Mouse (Mus musculus) WW6 (cell line): Measurements from ENCODE around the gene Tmem63a.
"Not testable (repeated sequence)": the region's sequence is repeated elsewhere in the genome, so short reads cannot be mapped to it uniquely, and the experiment has no call there.

Experiments used
- DNase-seq: peaks from one replicate; pipeline ENCODE4 v3.0.0-alpha.2; 2013; ENCODE audit warnings: low read depth, low spot score

Tmem63a gene

DNA sequence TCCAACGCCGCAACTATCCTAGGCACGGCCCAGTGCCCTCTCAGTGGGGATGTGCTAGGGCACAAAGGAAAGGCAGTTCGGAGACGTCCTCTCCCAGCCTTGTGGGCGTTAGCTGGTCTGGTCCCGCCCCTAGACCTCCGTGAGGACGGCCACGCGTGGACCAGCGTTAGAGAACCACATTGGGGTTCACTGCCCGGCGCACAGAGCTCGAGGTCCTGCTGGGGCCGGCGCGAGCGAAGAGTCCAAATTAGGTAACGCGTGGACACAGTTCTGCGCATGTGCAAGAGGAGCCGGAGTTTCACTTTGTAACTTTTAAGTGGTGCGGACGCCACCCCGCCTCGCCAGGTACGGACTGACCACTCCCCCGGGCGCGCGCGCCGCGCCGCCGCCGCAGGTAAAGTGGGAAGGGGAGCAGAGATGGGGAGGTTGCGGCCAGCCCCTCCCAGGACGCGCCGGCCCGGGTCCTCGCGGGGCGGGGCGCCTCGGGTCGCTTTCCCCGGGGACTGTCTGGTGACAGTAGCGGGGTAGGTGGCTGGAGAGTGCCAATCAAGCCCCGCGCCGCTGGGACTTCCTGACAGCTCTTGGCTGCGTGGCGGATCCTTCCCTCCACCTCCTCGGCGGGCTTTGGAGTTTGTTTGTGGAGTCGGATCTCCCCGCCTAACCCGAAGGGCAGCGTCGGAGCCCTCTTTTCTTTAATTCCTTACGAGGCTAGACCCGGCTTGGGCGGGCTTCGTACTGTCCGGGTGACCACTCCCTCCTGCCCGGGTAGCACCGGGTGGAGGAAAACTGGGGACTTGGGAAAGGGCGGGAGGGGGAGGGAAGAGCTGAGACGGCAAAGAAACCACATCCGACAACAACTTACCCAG lies at the start of gene Tmem63a:
Tmem63a (plus strand) TSS at position 179 of the 866 bp plus-strand sequence.
- no peak for DNase-seq

GRCm38 (mm10) chr1:180892808-180893207 lies 49.3 kb upstream of the Tmem63a start, which contains the start of gene Lefty2:
Gene Lefty2 (plus strand): TSS chr1:180893108.
- no peak for DNase-seq

GRCm38 (mm10) chr1:180894088-180894987 lies 47.8 kb upstream of the Tmem63a start:
- DNase-seq = not testable (repeated sequence)

DNA sequence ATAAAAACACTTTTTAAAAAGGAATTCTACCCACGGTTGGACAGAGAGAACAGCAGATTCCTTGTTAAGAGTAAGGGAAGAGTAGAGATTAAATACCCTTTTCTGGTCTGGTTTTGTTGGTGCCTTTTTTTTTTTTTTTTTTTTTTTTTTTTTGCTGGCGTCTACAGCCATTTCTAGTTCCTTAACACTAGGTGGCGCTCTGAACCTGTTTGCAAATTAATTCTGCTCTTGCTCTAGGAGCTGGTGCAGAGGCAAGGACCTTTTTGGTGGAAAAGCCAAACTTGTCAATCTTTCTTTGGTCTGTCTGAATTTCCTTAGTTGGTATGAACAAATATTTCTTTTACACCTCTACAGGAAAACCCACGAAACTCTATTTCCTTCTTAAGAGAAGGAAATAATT lies 41.0 kb upstream of the Tmem63a start:
- no peak for DNase-seq

GRCm38 (mm10) chr1:180902915-180903314 lies 39.2 kb upstream of the Tmem63a start:
- no peak for DNase-seq

GRCm38 (mm10) chr1:180903666-180904038 lies 38.5 kb upstream of the Tmem63a start:
- no peak for DNase-seq

GRCm38 (mm10) chr1:180904039-180904814 lies 37.9 kb upstream of the Tmem63a start, which contains the start of gene Pycr2:
Gene Pycr2 (plus strand): TSS chr1:180904293.
- DNase-seq = peak; percentile 87

- DNase-seq = no peak
Measured at GRCm38 (mm10) chr1:180904815-180905080, 37.4 kb upstream of the Tmem63a start.

DNA sequence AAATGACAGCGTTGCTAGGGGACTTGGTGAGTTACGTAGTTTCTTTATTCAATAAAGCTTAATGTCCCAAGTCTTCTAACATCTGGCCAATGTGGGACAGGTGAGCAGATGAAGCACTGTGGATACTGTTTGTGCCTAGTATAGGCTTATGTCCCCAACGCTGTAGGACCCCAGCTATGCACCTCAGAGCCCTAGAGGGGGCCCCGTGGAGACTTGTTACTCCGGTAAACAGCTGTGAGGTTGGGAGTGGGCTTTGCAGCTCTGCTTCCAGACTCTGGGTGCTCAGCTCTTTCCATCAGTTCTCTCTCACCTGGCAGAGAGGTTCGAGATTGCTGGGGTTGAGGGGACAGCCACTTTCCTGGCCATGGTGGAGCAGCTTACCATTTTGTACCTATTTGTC lies 36.8 kb upstream of the Tmem63a start:
- no peak for DNase-seq

- no peak for DNase-seq
Measured at GRCm38 (mm10) chr1:180905876-180906275, 36.3 kb upstream of the Tmem63a start.

DNA sequence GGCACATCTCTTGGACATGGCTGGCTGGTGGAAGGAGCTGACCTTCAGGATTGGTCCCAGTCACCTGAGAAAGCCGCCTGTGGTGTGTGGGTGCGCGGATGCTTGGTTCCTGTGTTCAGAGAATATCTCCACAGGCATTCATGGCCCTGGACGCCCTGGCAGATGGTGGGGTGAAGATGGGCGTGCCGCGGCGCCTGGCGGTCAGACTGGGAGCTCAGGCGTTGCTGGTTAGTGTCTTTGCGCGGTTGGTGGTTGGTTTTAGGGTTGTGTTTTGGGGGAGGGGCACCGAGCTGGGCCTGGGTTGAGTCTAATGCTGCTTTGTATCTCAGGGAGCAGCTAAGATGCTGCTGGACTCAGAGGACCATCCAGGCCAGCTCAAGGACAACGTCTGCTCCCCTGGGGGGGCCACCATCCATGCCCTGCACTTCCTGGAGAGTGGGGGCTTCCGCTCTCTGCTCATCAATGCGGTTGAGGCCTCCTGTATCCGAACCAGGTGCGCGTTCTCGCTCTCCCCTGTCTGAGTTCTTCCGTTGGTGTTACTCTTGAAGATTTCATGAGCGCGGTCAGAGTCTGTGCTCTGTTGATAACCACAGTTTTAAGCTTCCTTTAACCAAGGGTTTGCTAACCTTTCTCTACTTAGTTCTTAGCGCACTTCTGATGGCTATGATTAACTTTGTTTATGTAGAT lies 35.5 kb upstream of the Tmem63a start:
- no peak for DNase-seq

GRCm38 (mm10) chr1:180911138-180911537 lies 31.0 kb upstream of the Tmem63a start:
- no peak for DNase-seq

DNA sequence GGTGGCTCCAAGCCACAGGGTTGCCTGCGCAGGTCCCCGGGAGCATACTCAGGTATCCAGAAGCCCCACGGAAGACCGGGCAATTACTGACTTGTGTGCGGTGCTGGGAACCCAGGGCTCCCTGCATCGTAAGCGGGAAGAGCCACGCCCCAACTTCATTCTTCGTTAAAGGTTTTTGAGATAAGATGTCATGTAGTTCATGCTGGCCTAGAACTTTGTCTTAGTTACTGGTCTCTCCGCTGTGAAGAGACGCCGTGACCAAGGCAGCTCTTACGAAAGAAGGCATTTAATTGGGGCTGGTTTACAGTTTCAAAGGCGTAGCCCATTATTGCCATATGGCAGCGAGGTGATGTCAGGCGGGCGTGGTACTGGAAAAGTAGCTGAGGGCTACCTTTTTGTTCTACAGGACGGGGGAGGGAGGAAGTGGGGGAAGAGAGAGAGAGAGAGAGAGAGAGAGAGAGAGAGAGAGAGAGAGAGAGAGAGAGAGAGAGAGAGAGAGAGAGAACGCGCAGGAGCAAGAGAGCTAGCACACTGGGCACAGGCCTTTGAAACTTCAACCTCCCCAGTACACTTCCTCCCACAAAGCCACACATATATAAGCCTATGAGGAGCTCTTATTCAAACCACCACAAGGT lies 30.4 kb upstream of the Tmem63a start:
- no peak for DNase-seq

DNA sequence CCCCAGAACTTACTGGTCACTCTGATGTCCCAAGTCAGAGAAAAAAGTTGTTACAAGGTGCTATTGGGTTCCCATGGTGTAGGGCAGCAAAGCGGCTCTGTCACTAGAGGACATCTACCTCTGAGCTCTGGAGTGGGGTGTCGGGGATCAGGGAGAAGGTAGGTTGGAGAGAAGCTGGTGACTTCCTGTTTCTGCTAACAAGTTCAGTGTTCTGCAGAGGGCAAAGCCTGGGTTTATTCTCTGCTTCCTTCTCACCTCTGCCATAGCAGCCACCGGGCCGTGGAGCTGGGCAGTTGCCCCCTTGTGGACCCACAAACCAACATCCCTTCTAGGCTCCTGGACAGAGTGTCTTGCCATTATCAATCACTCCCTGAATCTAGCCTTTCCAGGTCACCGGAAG lies 29.4 kb upstream of the Tmem63a start:
- no peak for DNase-seq

- DNase-seq = no peak
Measured at GRCm38 (mm10) chr1:180913797-180914196, 28.3 kb upstream of the Tmem63a start.

DNA sequence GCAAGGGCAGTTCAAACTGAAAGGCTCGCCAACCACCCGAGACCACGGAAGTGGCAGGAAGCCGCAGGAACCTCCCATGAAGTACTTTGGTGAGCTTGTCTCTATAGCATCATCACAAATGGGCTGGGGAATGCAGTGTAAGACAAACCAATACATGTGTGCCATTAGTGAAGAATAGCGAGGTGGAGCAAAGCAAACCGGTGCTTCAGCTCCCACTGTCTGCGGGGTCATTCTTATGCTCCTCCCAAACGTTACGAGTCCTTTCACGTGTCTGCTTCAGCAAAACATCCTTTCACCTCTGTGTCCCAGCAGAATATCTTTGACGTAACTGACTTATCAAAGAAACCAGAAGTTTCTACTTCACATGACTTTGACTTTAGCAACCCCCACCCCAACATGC lies 25.7 kb upstream of the Tmem63a start:
- no peak for DNase-seq

GRCm38 (mm10) chr1:180917053-180917452 lies 25.1 kb upstream of the Tmem63a start:
- DNase-seq = no peak

DNA sequence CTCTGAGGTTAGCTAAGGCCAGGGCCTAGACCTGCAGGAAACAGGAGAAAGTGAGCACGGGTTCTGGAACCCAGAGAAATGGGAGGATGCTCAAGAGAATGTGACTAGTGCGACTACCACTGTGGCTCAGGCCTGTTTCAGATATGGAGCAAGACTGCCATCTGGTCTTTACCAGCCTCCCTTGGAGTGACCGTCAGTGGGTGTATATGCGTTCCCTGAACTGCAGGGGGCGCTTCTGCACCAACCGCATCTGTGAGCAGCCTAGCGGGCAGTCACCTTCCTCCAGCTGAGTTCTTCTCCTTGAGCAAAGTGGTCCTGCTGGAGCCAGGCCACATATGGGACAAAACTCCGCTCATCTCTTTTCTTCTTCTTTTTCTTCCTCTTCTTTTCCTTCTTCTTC lies 22.5 kb upstream of the Tmem63a start:
- peak; percentile 58 for DNase-seq

- no peak for DNase-seq
Measured at GRCm38 (mm10) chr1:180922273-180923048, 19.7 kb upstream of the Tmem63a start.

DNA sequence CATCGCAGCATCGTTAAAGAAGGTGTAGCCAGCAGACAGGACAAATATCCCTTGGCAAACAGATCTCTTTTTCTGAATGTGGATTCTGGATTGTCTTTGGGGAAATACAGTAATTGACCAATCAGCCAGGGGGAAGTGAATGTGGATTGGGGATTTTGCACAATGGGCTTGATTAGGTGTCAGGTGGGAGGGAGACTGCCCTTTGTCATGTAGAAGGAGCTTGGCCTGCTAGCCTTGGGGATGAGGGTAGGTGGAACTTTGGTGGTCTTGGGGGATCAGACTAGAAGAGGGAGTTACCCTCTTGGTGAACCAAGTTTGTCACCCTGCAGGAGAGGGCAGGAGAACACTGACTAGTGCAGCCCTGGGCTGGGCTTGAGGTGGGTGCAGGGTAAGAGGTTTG lies 17.4 kb upstream of the Tmem63a start:
- peak; percentile 90 for DNase-seq
